Mouse (Mus musculus) liver, adult 2 months (tissue): ENCODE measurements around the gene Hist1h2ac. TPM values are rescaled to one million over a fixed set of nuclear protein-coding genes. Genes with fewer than 3 reads are reported as not detected.
"Not testable (repeated sequence)": the region's sequence is repeated elsewhere in the genome, so short reads cannot be mapped to it uniquely, and the experiment has no call there.

Experiments
- DNase-seq: peaks from one replicate; pipeline ENCODE4 v3.0.0-alpha.2; 2011; ENCODE audit warnings: low read depth, low spot score; ENCODE audit errors: extremely low read depth
- H3K27ac ChIP-seq: fragments of 200-500 bp; replicated peaks from 2 replicates; pipeline ENCODE4 v1.5.1; 2012; ENCODE audit warnings: low read depth, mild to moderate bottlenecking, control low read depth, inconsistent platforms, low read length; ENCODE audit not compliant: insufficient read depth
- H3K27me3 ChIP-seq: fragments of 200-500 bp; 2 replicates; pipeline ENCODE4 v1.6.1; 2012; ENCODE audit warnings: mild to moderate bottlenecking, moderate library complexity, low read length, inconsistent platforms; ENCODE audit not compliant: control insufficient read depth, insufficient read depth
- H3K36me3 ChIP-seq: fragments of 200-500 bp; 2 replicates; pipeline ENCODE4 v1.6.1; 2012; ENCODE audit warnings: low read length, inconsistent platforms; ENCODE audit not compliant: control insufficient read depth, insufficient read depth
- H3K4me1 ChIP-seq: fragments of 200-500 bp; 2 replicates; pipeline ENCODE4 v1.6.1; 2011; ENCODE audit warnings: low read length; ENCODE audit not compliant: control insufficient read depth, insufficient read depth
- H3K4me3 ChIP-seq: fragments of 200-500 bp; 2 replicates; pipeline ENCODE4 v1.5.1; 2011; ENCODE audit warnings: low read depth, mild to moderate bottlenecking, control low read depth, low read length, moderate library complexity; ENCODE audit not compliant: insufficient read depth
- H3K79me2 ChIP-seq: fragments of 200-500 bp; 2 replicates; pipeline ENCODE4 v1.6.1; 2012; ENCODE audit warnings: inconsistent platforms, mild to moderate bottlenecking, low read length, moderate library complexity; ENCODE audit not compliant: control insufficient read depth, insufficient read depth
- H3K9ac ChIP-seq: fragments of 200-500 bp; 2 replicates; pipeline ENCODE4 v1.6.1; 2012; ENCODE audit warnings: low read depth, mild to moderate bottlenecking, control low read depth, inconsistent platforms, low read length
- CTCF ChIP-seq: fragments of 200-500 bp; IDR thresholded peaks from 2 replicates; pipeline ENCODE4 v1.5.1; 2011; ENCODE audit warnings: low read depth, low read length, control low read depth
- POLR2A ChIP-seq: fragments of 200-500 bp; IDR thresholded peaks from 2 replicates; pipeline ENCODE4 v1.6.1; 2011; ENCODE audit warnings: low read length, control low read depth; ENCODE audit not compliant: insufficient read depth; ENCODE audit errors: extremely low read depth
- WGBS: fragments of 180-500 bp; shearing (Covaris S2); methylation state at CpG from one replicate; pipeline ENCODE4 v1.1.7; 2018; 5-methylcytosine and 5-hydroxymethylcytosine counted together
- polyA plus RNA-seq: library from polyadenylated mRNA; depleted of rRNA; stranded (reverse); fragments of >200 nt; gene quantifications from 2 replicates; pipeline ENCODE4 v1.2.3, GENCODE M21; 2012
- total RNA-seq: library from RNA; depleted of rRNA; stranded (reverse); fragments of >200 nt; gene quantifications from 2 replicates; pipeline ENCODE4 v1.2.3, GENCODE M21; 2014

The Hist1h2ac gene
- total and polyA plus RNA-seq, 2 experiments = 0.22 to 4.9 TPM

GRCm38 (mm10) chr13:23710374-23711089 is 26.8 kb upstream of the Hist1h2ac start, which contains the start of gene Hfe:
Gene Hfe (minus strand): TSS chr13:23710854.
- under 1% methylated on average over 17 of the region's 17 CpGs for WGBS
- TF ChIP-seq POLR2A = peak; percentile 53; the same call in 1 of the 2 replicates
- no peak for TF ChIP-seq CTCF
- H3K27me3 ChIP-seq = no peaks in the 10 kb centered on the region
- peak within 1 kb of the TSS; percentile 92 for H3K9ac ChIP-seq
- H3K4me3 ChIP-seq = peak within 1 kb of the TSS; percentile 81
- H3K27ac ChIP-seq = peak within 1 kb of the TSS; percentile 93
- peaks cover 25% of the 10 kb centered on the region for H3K4me1 ChIP-seq
- no peaks in the 10 kb centered on the region for H3K79me2 ChIP-seq
- H3K36me3 ChIP-seq = no peaks in the 10 kb centered on the region; the same call in 1 of the 2 replicates
- peak; percentile 74 for DNase-seq

- 7% methylated on average over 15 of the region's 15 CpGs for WGBS
- H3K4me1 ChIP-seq = peaks cover 25% of the 10 kb centered on the region
- peak overlapping the region; percentile 92 for H3K9ac ChIP-seq
- H3K27me3 ChIP-seq = no peaks in the 10 kb centered on the region
- H3K27ac ChIP-seq = peak overlapping the region; percentile 93
- peaks cover 6% of the 10 kb centered on the region; the same call in 1 of the 2 replicates for H3K36me3 ChIP-seq
- H3K4me3 ChIP-seq = peak overlapping the region; percentile 81
- DNase-seq = peak; percentile 94
- no peaks in the 10 kb centered on the region for H3K79me2 ChIP-seq
- TF ChIP-seq CTCF = no peak
- no peak for TF ChIP-seq POLR2A
Measured at GRCm38 (mm10) chr13:23709714-23710373, 26.1 kb upstream of the Hist1h2ac start.

DNA sequence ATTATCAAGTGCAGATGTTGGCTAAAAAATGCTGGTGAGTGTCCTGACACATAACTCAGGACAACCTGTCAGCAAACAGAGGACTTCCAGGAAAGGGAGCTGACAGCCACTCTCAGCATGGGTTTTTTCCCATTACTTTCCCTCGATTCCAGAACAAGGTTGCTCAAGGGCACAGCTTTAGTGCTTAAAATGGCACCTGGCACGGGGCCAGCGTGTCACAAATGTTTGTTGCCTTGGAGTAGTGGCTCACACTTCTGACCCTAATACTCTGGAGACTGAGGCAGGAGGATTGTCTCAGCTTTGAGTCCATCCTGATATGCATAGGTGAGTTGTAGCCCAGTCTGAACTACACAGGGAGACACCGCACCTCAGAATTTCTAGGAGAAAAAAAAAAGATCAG is 24.9 kb upstream of the Hist1h2ac start:
- Histone ChIP-seq H3K27me3 (no peaks in the 10 kb centered on the region), H3K4me1 (peaks cover 17% of the 10 kb centered on the region), H3K36me3 (peaks cover 14% of the 10 kb centered on the region; the same call in 1 of the 2 replicates), H3K4me3 (no peak overlapping the region), H3K9ac (no peak overlapping the region), H3K27ac (peak overlapping the region; percentile 10; the same call in 1 of the 2 replicates), H3K79me2 (no peaks in the 10 kb centered on the region)
- WGBS = 32% methylated on average over 4 of the region's 4 CpGs
- TF ChIP-seq POLR2A (no peak), CTCF (no peak)
- DNase-seq = peak; percentile 47

DNA sequence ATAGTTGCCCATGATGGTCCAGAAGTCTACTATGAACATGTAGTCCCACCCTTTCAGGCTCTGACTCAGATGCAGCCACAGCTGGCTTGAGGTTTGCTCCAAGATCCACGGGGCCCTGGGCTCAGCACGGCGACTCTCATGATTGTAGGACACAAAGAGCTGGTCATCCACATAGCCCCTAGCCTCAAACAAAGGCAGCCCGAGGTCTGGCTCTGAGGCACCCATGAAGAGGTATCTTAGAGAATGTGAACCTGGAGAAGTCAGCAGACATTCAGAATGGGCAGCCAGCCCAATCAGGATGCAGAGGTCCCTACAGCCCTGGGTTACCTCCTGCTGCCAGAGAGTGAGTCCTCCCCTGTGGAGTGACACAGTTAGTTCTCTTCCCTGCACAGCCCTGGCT is 24.3 kb upstream of the Hist1h2ac start:
- Histone ChIP-seq H3K27me3 (no peaks in the 10 kb centered on the region), H3K79me2 (no peaks in the 10 kb centered on the region), H3K4me3 (no peak overlapping the region), H3K27ac (no peak overlapping the region), H3K36me3 (peaks cover 16% of the 10 kb centered on the region; the same call in 1 of the 2 replicates), H3K4me1 (peaks cover 17% of the 10 kb centered on the region), H3K9ac (peak overlapping the region; percentile 12; the same call in 1 of the 2 replicates)
- WGBS = 86% methylated on average over 4 of the region's 4 CpGs
- DNase-seq = no peak
- TF ChIP-seq POLR2A (no peak), CTCF (no peak)

- H3K79me2 ChIP-seq = no peaks in the 10 kb centered on the region
- 95% methylated on average over 12 of the region's 12 CpGs for WGBS
- H3K27ac ChIP-seq = no peak overlapping the region
- TF ChIP-seq CTCF (no peak), POLR2A (no peak)
- DNase-seq = no peak
- peaks cover 16% of the 10 kb centered on the region; the same call in 1 of the 2 replicates for H3K36me3 ChIP-seq
- H3K27me3 ChIP-seq = no peaks in the 10 kb centered on the region
- peaks cover 17% of the 10 kb centered on the region for H3K4me1 ChIP-seq
- H3K9ac ChIP-seq = no peak overlapping the region
- H3K4me3 ChIP-seq = no peak overlapping the region
Measured at GRCm38 (mm10) chr13:23706771-23707170, 23.0 kb upstream of the Hist1h2ac start.

- TF ChIP-seq CTCF (no peak), POLR2A (no peak)
- no peak for DNase-seq
- Histone ChIP-seq H3K27ac (no peak overlapping the region), H3K79me2 (no peaks in the 10 kb centered on the region), H3K36me3 (peaks cover 16% of the 10 kb centered on the region; the same call in 1 of the 2 replicates), H3K27me3 (no peaks in the 10 kb centered on the region), H3K9ac (no peak overlapping the region), H3K4me1 (peaks cover 12% of the 10 kb centered on the region), H3K4me3 (no peak overlapping the region)
- 96% methylated on average over 7 of the region's 7 CpGs for WGBS
Measured at GRCm38 (mm10) chr13:23705751-23706356, 22.1 kb upstream of the Hist1h2ac start.

DNA sequence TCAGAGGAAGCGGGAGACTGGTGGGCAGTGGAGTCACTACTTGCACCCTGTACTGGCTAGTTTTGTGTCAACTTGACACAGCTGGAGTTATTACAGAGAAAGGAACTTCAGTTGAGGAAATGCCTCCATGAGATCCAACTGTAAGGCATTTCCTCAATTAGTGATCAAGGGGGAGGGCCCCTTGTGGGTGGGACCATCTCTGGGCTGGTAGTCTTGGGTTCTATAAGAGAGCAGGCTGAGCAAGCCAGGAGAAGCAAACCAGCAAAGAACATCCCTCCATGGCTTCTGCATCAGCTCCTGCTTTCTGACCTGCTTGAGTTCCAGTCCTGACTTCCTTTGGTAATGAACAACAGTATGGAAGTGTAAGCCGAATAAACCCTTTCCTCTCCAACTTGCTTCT is 19.1 kb upstream of the Hist1h2ac start:
- WGBS = 72% methylated on average over 2 of the region's 2 CpGs
- not testable (repeated sequence) for H3K27me3 ChIP-seq, H3K4me1 ChIP-seq, H3K9ac ChIP-seq, H3K27ac ChIP-seq, H3K4me3 ChIP-seq, DNase-seq, H3K79me2 ChIP-seq
- H3K36me3 ChIP-seq = peaks cover 16% of the 10 kb centered on the region; the same call in 1 of the 2 replicates
